Mouse (Mus musculus): Measurements from ENCODE around the gene Ptprm. TPM values are rescaled to one million over a fixed set of nuclear protein-coding genes. Genes with fewer than 3 reads are reported as not detected.
"Not testable (repeated sequence)": the region's sequence is repeated elsewhere in the genome, so short reads cannot be mapped to it uniquely, and the experiment has no call there.

Ptprm gene
- total RNA-seq, 2 experiments from 2014 or later, result 1.3 to 1.4 TPM

GRCm38 (mm10) chr17:66914696-66915095 lies 439.6 kb downstream of the Ptprm start:
- no peak for ATAC-seq (replicated peaks; ENCODE audit: low FRiP score, poor library complexity, severe bottlenecking)

GRCm38 (mm10) chr17:66912533-66912932 lies 441.7 kb downstream of the Ptprm start:
- no peak for ATAC-seq (replicated peaks; ENCODE audit: low FRiP score, poor library complexity, severe bottlenecking)

GRCm38 (mm10) chr17:66912120-66912519 lies 442.1 kb downstream of the Ptprm start:
- no peak for ATAC-seq (replicated peaks; ENCODE audit: low FRiP score, poor library complexity, severe bottlenecking)

DNA sequence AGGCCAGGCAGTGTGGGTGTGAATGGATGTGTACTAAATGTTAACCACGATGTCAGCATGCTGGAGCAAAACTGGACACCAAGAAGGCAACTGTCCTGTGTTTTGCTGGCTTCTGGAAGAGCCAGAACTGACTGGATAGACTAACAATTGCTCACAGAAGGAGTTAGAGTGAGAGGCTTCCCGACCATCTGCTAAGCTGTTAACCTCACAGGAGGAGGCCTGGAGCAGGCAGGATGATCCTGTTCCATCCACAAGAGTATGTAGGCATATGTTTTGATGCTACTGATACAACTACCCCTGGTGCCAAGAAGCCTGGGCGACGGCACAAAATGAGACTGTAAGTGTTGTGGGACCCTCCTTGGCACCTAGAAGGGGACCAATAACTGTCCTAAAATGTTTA lies 444.4 kb downstream of the Ptprm start:
- ATAC-seq (replicated peaks; ENCODE audit: low FRiP score, poor library complexity, severe bottlenecking), result no peak

DNA sequence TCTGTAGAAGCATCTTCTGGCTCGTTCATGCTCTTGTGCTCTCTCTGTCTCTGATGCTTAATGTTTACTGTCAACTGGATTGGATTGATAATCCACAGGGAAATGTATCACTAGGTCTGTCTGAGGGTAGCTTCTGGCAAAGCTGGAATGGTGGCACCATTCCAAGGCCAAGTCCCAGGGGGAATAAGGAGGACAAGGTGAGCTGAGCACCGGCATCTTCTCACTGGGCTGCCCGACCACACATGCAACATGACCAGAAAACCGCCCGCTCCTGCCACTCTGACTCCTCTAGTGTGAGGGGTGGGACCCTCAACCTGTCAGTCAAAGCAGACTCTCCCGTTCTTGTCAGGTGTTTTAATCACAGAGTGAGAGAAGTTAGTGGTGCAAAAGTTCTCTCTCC lies 445.3 kb downstream of the Ptprm start:
- no peak for ATAC-seq (replicated peaks; ENCODE audit: low FRiP score, poor library complexity, severe bottlenecking)

DNA sequence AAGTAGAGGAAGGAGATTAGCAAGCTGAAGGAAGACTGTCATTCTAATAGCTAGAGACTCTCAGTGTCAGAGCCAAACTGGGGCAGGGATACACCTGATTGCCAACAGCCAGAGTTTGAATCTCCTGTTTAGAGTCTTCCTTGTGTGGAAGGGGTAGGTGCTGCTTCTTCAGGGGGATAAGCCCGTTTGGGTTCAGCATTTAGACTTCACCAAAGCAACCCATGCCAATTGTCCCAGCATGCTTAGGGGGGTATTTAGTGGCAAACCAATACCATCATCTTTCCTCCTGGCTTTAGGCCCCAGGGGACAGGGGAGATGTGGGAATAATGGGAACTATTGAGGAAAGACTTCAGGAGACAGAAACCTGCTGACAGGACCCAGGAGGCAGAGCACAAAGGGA lies 460.1 kb downstream of the Ptprm start:
- ATAC-seq (replicated peaks; ENCODE audit: low FRiP score, poor library complexity, severe bottlenecking), result no peak

DNA sequence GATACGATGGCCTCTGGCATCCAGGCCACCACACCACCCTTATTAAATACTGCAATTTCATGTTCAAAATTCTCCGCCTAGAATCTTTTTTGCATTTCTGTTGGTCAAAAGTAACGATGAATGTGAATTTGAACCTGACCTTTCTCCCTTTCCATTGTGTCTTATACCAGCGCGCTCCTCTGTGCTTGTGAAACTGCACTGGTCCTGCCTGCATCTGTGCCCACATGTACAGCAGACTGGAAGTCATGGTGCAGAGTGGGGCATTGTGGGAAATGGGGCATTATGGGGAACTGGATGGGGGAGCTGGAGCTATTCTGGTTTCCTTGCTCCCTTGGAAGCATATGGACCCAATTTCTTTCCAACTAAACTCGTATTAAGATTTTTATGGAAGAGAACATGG lies 462.3 kb downstream of the Ptprm start:
- no peak for ATAC-seq (replicated peaks; ENCODE audit: low FRiP score, poor library complexity, severe bottlenecking)

GRCm38 (mm10) chr17:66891067-66891862 lies 463.0 kb downstream of the Ptprm start:
- no peak for ATAC-seq (replicated peaks; ENCODE audit: low FRiP score, poor library complexity, severe bottlenecking)

GRCm38 (mm10) chr17:66882304-66882703 lies 472.0 kb downstream of the Ptprm start:
- ATAC-seq (replicated peaks; ENCODE audit: low FRiP score, poor library complexity, severe bottlenecking), result no peak

DNA sequence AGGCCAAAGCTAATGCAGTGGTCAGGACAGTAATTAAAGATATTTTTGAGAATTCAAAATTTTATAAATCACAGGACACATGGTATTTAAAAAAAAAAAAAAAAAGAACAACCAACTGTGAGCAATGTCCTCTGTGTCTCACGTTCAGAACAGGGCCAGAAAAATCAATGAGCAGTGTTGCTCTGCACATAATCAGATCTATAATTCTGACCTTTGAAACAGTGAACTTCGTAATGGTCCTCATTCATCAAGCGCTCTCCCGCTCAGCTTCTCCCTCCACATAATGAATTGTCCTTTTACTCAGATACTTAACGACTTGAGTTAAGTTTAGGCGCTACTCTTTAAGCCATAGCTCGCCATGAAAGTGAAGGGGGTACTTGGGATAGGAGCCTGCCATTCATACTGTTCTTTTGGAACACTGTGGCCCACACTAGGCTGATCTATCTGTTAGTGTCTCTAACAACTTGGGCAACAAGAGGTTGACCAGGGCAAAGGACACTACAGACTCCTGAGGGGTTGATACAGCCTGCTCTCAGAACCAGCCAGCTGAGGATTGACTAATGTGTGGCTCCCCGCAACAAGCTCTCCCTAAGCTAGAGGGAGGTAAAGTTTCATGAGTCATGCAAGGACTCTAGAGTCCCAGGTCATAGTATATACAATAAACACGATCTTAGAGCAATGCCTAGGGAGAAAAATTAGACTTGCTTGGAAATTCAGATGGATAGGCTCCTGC lies 473.1 kb downstream of the Ptprm start:
- ATAC-seq (replicated peaks; ENCODE audit: low FRiP score, poor library complexity, severe bottlenecking), result no peak

DNA sequence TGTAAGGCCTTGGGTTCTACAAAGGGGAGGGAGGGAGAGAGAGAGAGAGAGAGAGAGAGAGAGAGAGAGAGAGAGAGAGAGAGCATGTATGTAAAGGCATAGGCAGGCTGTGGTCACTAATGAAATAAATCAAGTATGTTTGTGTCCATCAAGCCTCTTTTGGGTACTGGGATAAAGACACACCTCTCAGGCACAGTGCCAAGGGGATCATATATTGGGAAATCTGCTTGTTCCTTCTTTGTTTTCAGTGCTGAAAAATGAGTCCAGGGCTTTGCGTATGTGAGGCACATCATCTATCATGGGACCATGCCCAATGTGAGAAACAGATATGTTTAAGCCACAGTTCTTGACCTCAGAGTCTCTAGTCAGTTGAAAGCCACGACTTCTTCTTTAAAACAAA lies 475.1 kb downstream of the Ptprm start:
- ATAC-seq (replicated peaks; ENCODE audit: low FRiP score, poor library complexity, severe bottlenecking), result no peak

DNA sequence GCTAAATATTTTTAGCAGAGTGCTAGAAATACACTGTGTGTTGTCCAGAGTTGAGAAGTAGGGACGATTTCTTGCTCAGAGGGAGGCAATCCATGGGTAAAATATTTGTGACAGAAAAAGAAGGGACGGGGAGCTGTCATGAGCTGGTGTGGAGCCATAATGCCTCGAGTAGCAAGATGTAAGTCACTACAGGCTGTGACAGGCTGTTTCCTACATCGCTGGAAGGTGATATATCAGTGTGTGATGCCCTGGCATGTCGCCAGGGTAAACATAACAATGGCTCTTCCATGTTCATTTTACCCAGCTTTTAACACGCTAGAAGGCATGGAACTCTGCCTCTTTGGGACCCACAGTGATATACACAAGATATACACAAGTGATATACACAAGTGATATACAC lies 476.7 kb downstream of the Ptprm start:
- ATAC-seq (replicated peaks; ENCODE audit: low FRiP score, poor library complexity, severe bottlenecking), result no peak

- no peak for ATAC-seq (replicated peaks; ENCODE audit: low FRiP score, poor library complexity, severe bottlenecking)
Measured at GRCm38 (mm10) chr17:66874810-66875209, 479.4 kb downstream of the Ptprm start.

DNA sequence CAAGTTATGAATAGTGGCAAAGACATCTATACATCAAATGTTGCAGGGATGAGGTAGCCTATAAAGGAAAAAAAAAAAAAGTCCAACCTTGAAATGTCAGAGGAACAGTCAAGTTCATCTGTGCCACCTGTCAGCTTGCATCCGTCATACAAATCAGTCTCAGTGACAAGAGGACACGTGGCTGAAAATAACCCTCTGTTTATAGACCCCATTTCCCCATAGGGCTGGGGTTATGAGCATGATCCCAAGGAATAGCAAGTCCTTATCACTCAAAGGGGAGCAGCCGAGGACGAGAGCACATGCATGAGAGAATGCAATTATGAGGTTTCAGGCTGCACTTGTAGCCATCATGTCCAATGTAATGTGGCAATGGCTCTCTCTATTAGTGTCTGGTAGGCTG lies 482.9 kb downstream of the Ptprm start:
- ATAC-seq (replicated peaks; ENCODE audit: low FRiP score, poor library complexity, severe bottlenecking), result no peak

GRCm38 (mm10) chr17:66869581-66870002 lies 484.7 kb downstream of the Ptprm start:
- no peak for ATAC-seq (replicated peaks; ENCODE audit: low FRiP score, poor library complexity, severe bottlenecking)

- ATAC-seq (replicated peaks; ENCODE audit: low FRiP score, poor library complexity, severe bottlenecking), result no peak
Measured at GRCm38 (mm10) chr17:66864441-66864840, 489.8 kb downstream of the Ptprm start.

DNA sequence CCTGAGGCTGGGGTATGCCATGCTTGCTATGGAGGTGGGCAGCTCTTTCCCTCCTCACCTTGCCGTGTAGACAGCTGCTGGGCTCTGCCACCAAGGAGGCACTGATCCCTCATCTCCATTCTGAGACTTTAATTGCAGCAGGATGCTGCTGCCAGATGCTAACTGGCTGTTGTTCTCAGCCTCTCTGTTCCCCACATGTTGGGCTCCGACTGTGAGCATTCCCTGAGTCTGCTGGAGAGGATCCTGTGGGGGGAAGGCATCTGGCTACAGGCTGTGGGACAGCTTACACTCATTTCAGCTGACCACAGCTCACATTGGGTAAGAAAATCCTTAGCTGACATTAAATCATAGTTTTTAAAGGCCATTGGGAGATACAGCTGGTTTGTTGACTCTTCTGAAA lies 492.7 kb downstream of the Ptprm start:
- ATAC-seq (replicated peaks; ENCODE audit: low FRiP score, poor library complexity, severe bottlenecking), result no peak

GRCm38 (mm10) chr17:66858757-66859156 lies 495.5 kb downstream of the Ptprm start:
- ATAC-seq (replicated peaks; ENCODE audit: low FRiP score, poor library complexity, severe bottlenecking), result no peak

DNA sequence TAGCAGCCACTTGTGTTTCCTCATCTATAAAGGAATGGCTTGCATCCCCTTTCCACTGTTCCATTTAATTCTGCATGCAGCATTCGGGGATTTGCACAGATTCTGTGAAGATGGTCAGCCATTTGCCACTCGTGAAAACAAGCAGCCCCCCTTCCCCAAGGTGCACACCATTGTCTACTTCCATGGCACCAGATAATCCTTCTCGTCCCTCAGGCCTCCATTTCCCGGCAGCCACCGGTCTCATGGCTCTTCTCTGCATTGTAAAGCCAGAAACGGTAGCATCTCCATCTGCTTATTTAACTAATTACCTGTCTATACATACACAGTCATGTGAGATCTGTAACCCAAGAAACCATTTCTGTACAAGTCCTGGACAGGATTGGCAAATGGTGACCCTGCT lies 501.8 kb downstream of the Ptprm start:
- ATAC-seq (replicated peaks; ENCODE audit: low FRiP score, poor library complexity, severe bottlenecking), result no peak

DNA sequence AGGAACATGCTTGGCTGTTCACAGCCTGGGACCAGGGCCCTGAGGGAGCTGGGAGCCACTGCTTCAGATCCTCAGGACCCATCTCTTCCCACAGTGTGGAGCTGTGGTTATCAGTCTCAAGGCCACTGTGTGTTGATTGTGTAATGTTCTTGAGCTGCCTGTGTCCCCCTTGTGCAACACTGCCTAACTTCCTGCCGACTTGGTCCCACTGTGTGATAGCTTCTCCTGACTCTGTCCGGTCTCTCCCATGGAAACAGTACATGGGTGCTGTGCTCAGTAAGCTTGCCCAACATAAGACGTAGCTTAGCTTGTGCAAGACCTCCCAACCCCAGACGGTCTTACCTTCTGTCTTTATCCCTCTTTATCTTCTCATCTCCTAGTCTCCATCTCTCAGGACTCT lies 507.2 kb downstream of the Ptprm start:
- not testable (repeated sequence) for ATAC-seq (replicated peaks; ENCODE audit: low FRiP score, poor library complexity, severe bottlenecking)

DNA sequence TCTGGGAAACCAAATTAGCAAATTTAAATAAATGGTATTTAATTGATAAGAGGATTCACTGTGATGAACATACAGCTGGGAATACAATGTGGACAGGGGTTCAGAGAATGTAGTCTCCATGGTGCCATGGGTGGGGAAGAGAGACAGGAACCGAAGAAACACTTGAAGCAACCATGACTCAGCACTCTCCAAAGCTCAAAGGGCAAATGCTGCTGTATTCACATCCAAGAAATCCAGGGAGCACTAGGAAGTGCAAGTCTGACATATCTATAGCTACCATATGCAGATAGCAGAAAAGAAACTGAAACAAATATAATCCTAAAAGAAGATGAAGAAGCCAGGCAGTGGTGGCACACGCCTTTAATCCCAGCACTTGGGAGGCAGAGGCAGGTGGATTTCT lies 531.9 kb downstream of the Ptprm start:
- ATAC-seq (replicated peaks; ENCODE audit: low FRiP score, poor library complexity, severe bottlenecking), result no peak

Measured in erythroid progenitor cell, adult 5-6 weeks (primary cell).